Mouse (Mus musculus) gastrocnemius, adult 18-20 months (tissue): Measurements from ENCODE around the gene Unc50. TPM values are rescaled to one million over a fixed set of nuclear protein-coding genes. Genes with fewer than 3 reads are reported as not detected.
A peak's percentile ranks its signal among the peaks of the same experiment; 100 is the strongest.

Experiments used
- DNase-seq: peaks from one replicate; pipeline ENCODE4 v3.0.0; 2021; ENCODE audit warnings: low spot score
- long read RNA-seq, 2 experiments: library from polyadenylated mRNA; stranded (forward); transcript quantifications; one replicate each; pipeline ENCODE4 v2.0.0; 2021
- total RNA-seq, 2 experiments: library from RNA; stranded (reverse); gene quantifications; 2 replicates each; pipeline ENCODE4 v1.2.3; 2021

Gene Unc50
- 10 to 100 TPM; 13.3 to 18.2 TPM for total RNA-seq
- long read RNA-seq, experiment 1, transcript Unc50-202 (6 exons, 1,094 nt), result major isoform, 10 of 20 reads
- long read RNA-seq, experiment 1, transcript Unc50-201 (6 exons, 1,414 nt), result minor isoform, 9 of 20 reads
- long read RNA-seq, experiment 1, partial matches to known transcripts, result 1 of 20 reads
- long read RNA-seq, experiment 1, other reads (novel, unspliced or antisense), result 0 of 20 reads
- long read RNA-seq, experiment 2, transcript Unc50-201 (6 exons, 1,414 nt), result major isoform, 6 of 12 reads
- long read RNA-seq, experiment 2, transcript Unc50-202 (6 exons, 1,094 nt), result major isoform, 6 of 12 reads
- long read RNA-seq, experiment 2, partial matches to known transcripts, result 0 of 12 reads
- long read RNA-seq, experiment 2, other reads (novel, unspliced or antisense), result 0 of 12 reads

- peak; percentile 96 for DNase-seq
Observed at GRCm38 (mm10) chr1:37429366-37430296, at the start of gene Unc50, which contains the start of gene Coa5. Gene Unc50 (plus strand): TSS chr1:37430139. Gene Coa5 (minus strand): TSS chr1:37430103.

- no peak for DNase-seq
Observed at GRCm38 (mm10) chr1:37380913-37381312, 49.0 kb upstream of the Unc50 start.

DNA sequence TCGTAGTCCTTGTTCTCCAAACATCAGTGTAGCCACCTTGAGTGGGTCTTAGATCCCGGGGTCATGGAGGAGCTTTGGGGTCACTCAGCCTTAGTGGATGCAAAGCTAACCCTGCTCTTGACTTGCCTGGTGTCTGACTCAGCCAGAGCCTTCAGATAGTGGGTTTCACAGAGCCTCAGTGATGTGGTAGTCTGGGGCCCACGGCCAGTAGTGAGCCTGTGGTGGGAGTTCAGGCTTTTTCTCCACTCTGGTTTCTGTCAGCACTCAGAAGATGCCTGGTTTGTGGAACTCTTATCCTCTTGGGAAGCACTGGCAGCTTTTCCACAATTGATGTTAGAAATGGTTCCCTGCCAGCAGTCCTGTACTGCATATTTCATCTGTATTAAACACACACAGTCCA is 45.6 kb upstream of the Unc50 start:
- no peak for DNase-seq

GRCm38 (mm10) chr1:37386448-37386971 is 43.4 kb upstream of the Unc50 start:
- DNase-seq, result peak; percentile 9

- DNase-seq, result no peak
Observed at GRCm38 (mm10) chr1:37393174-37393573, 36.8 kb upstream of the Unc50 start.

DNA sequence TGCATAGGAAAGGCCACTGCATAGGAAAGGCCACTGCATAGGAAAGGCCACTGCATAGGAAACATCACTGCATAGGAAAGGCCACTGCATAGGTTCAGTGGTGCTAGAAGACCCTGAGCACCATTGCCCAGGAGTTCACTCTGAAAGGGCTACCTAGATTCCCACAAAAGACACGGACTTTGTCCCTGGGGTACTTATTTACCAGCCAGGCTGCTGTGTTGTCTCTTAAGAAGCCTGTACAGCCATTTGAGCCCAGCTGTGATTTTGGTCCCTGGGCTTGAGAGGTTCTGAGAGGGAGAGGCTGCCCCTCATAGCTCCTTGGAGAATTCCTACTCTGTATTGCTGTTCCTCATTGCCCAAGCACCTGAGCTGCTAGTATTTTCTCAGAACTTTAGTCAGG is 33.5 kb upstream of the Unc50 start:
- no peak for DNase-seq

GRCm38 (mm10) chr1:37398961-37399360 is 31.0 kb upstream of the Unc50 start:
- no peak for DNase-seq

DNA sequence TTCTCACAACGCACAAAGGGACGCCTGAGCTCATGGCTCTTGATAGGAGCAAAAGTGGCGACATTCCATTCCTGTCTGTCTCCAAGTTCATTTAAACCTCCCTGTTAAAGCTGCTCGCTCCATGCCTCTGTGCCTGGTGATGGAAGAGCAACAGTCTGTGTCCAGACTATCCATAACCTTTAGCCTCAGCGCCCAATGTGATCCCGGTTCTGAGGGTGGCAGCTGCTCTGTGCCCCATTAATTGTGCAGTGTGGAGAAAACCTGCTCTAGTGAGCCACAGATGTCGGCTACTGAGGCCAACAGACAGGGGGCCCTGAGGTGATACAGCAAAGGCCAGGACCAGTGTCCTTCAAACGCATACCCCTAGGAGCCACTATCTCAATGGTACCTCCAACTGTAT is 30.2 kb upstream of the Unc50 start:
- DNase-seq, result no peak

DNA sequence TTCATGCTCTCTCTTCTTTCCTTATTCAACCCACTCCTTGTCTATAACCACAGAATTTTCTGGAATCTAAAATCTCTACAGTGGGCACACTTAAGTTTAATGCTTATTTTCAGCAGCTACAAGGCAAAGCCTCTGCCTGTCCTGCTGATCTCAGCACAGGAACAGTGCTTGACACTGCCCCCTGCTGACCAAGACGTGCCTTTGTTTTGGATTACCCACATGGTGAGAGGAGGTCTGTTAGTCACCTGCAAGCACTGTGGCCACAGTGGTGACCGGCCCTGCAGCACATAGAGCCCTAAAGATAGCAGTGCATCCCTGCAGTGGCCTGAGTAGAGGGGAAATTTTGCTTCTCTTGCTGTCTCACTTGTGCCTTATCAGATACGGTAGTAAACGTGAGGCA is 28.3 kb upstream of the Unc50 start:
- DNase-seq, result peak; percentile 62

- no peak for DNase-seq
Observed at GRCm38 (mm10) chr1:37405137-37405536, 24.8 kb upstream of the Unc50 start.

DNA sequence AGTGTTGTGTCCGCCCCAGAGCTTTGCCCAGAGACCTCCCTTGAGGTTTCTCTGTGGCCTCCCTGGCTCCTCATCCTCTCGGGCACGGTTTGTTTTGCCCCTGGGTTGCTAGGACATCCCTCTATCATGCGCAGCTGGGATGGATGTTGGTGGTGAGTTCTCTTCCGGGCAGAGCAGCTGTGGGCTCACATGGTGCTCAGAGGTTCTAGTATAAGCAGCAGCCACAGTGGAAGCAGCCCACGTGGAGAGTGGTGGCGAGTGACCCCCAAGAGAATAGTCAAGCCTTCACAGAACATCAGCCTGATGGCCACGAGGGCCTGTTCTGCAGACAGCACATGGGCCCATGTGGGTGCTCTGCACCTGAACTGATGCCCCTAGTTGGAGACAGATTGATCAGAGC is 22.7 kb upstream of the Unc50 start:
- no peak for DNase-seq

DNA sequence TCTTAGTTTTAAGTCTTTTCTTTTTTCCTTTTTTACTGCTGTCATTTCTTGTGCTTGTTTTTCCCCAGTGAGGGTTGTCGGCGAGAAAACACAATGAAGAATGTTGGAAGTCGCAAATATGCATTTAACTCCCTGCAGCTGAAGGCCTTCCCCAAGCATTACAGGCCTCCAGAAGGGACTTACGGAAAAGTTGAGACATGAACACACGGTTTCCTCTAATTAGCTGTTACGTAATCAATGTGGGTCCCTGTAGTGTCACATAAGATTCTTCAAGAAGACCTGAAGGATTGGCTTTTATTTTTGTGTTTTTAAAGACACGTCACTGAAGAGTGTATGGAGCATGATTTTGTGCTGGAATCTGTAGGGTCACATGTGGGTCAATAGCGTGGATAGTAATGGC is 21.9 kb upstream of the Unc50 start:
- no peak for DNase-seq

DNA sequence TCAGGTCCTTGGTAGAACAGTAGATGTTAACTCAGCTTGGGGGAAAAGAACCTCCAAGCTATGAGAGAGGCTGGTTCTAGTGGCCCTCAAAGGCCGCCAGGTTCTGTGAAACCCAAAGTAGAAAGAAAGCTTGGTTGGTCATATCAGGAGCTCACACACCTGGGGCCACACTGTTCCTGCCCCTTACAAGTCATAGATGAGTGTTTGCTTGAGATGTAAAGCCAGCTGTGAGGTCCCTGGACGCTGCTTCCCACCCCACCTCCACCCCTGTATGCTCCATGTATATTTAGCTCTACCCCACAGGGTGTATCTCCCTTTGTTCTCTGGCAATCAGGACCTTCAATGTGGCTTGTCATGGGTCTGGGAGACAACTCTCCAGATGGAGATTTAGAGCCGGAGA is 21.3 kb upstream of the Unc50 start:
- no peak for DNase-seq

GRCm38 (mm10) chr1:37409647-37410046 is 20.3 kb upstream of the Unc50 start:
- DNase-seq, result no peak

GRCm38 (mm10) chr1:37415394-37415793 is 14.5 kb upstream of the Unc50 start:
- DNase-seq, result no peak

DNA sequence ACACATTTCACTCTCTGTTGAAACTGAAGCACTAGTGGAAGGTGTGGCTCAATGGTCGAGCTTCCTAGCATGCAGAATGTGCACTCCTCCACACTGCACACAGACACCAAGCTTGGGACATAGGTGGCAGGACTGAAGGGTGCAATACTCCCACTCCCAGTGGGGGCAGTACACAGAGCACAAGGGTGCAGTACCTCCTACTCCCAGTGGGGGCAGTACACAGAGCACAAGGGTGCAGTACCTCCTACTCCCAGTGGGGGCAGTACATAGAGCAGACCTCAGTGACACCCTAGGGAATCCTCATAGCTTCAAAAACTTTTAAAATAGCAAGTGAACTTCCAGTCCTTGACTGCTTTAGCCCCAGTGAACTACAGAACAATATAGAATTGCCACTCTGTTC is 10.5 kb upstream of the Unc50 start:
- DNase-seq, result peak; percentile 44

- DNase-seq, result no peak
Observed at GRCm38 (mm10) chr1:37427144-37427875, 2.6 kb upstream of the Unc50 start.

- DNase-seq, result peak; percentile 24
Observed at GRCm38 (mm10) chr1:37428911-37429310, 1.0 kb upstream of the Unc50 start.

GRCm38 (mm10) chr1:37430297-37430840 is 430 bp downstream of the Unc50 start:
- DNase-seq, result no peak

DNA sequence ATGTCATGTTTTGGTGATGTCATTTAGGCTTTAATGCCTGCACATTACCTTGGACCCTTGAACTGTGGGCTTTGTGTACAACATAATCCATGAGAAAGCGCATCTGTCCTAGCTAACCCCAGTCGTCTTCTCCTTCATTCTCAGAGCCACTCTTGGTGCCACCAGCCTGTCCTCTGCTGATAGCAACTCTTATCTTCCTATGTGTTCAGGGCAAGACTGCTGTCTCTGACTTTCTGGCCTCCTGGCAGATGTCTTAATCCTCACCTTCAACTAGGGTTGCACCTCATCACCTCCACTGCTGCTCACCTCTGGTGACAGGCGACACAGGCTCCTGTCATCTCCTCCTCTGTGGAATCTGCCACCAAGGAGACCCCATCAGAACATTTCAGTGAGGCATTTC is 6.5 kb downstream of the Unc50 start:
- DNase-seq, result no peak
